Mouse (Mus musculus): ENCODE results near the gene Zfp563.

Gene Zfp563

GRCm38 (mm10) chr17:33089220-33089949, at the start of gene Zfp563:
Gene Zfp563 (plus strand): TSS chr17:33089310.
- in situ Hi-C loops (cut with MboI, MseI), result no loop called here

- in situ Hi-C loops (cut with MboI, MseI), result no loop called here
These were observed 30.3 kb upstream of the Zfp563 start for GRCm38 (mm10) chr17:33058791-33059190.

- in situ Hi-C loops (cut with MboI, MseI), result no loop called here
These were observed 26.1 kb upstream of the Zfp563 start for GRCm38 (mm10) chr17:33063001-33063400.

- in situ Hi-C loops (cut with MboI, MseI), result no loop called here
These were observed 21.2 kb upstream of the Zfp563 start, which contains the start of gene 4921501E09Rik for GRCm38 (mm10) chr17:33067958-33068357. Gene 4921501E09Rik (minus strand): TSS chr17:33068058.

GRCm38 (mm10) chr17:33091630-33092029, 2.5 kb downstream of the Zfp563 start:
- in situ Hi-C loops (cut with MboI, MseI), result no loop called here

- in situ Hi-C loops (cut with MboI, MseI), result no loop called here
These were observed 3.5 kb downstream of the Zfp563 start for GRCm38 (mm10) chr17:33092391-33093193.

- in situ Hi-C loops (cut with MboI, MseI), result no loop called here
These were observed 8.3 kb downstream of the Zfp563 start for GRCm38 (mm10) chr17:33097396-33097795.

GRCm38 (mm10) chr17:33124546-33124945, 35.4 kb downstream of the Zfp563 start:
- in situ Hi-C loops (cut with MboI, MseI), result no loop called here

GRCm38 (mm10) chr17:33126257-33126656, 37.1 kb downstream of the Zfp563 start:
- in situ Hi-C loops (cut with MboI, MseI), result no loop called here

GRCm38 (mm10) chr17:33139261-33139820, 50.2 kb downstream of the Zfp563 start, which contains the start of gene Morc2b:
Gene Morc2b (minus strand): TSS chr17:33139683.
- in situ Hi-C loops (cut with MboI, MseI), result no loop called here

Data from T-helper 2 cell (primary cell).